Mouse (Mus musculus) retina, postnatal 1 day (tissue): ENCODE data around the gene Pcmt1.
"Not testable (repeated sequence)": the region's sequence is repeated elsewhere in the genome, so short reads cannot be mapped to it uniquely, and the experiment has no call there.

Source experiments
- DNase-seq: peaks from one replicate; pipeline ENCODE4 v3.0.0-alpha.2; 2012

Gene Pcmt1

GRCm38 (mm10) chr10:7640366-7640765 is 40.6 kb downstream of the Pcmt1 start:
- no peak for DNase-seq

- no peak for DNase-seq
Observed at GRCm38 (mm10) chr10:7630951-7631720, 49.8 kb downstream of the Pcmt1 start.

- DNase-seq, result no peak
Observed at GRCm38 (mm10) chr10:7630286-7630685, 50.6 kb downstream of the Pcmt1 start.

- no peak for DNase-seq
Observed at GRCm38 (mm10) chr10:7629092-7629491, 51.8 kb downstream of the Pcmt1 start.

- no peak for DNase-seq
Observed at GRCm38 (mm10) chr10:7623861-7624518, 56.9 kb downstream of the Pcmt1 start.

- no peak for DNase-seq
Observed at GRCm38 (mm10) chr10:7622378-7622777, 58.6 kb downstream of the Pcmt1 start.

GRCm38 (mm10) chr10:7620723-7621122 is 60.2 kb downstream of the Pcmt1 start:
- peak; percentile 7 for DNase-seq

- no peak for DNase-seq
Observed at GRCm38 (mm10) chr10:7619821-7620241, 61.1 kb downstream of the Pcmt1 start.

- DNase-seq, result not testable (repeated sequence)
Observed at GRCm38 (mm10) chr10:7617556-7617955, 63.4 kb downstream of the Pcmt1 start.

GRCm38 (mm10) chr10:7617146-7617545 is 63.8 kb downstream of the Pcmt1 start:
- DNase-seq, result not testable (repeated sequence)

- no peak for DNase-seq
Observed at GRCm38 (mm10) chr10:7614834-7615233, 66.1 kb downstream of the Pcmt1 start.

GRCm38 (mm10) chr10:7612210-7612609 is 68.7 kb downstream of the Pcmt1 start:
- not testable (repeated sequence) for DNase-seq

GRCm38 (mm10) chr10:7611647-7612046 is 69.3 kb downstream of the Pcmt1 start:
- no peak for DNase-seq

- DNase-seq, result no peak
Observed at GRCm38 (mm10) chr10:7608611-7609010, 72.3 kb downstream of the Pcmt1 start.

GRCm38 (mm10) chr10:7606437-7606836 is 74.5 kb downstream of the Pcmt1 start:
- DNase-seq, result no peak

GRCm38 (mm10) chr10:7605168-7605567 is 75.8 kb downstream of the Pcmt1 start:
- DNase-seq, result no peak

- DNase-seq, result peak; percentile 73
Observed at GRCm38 (mm10) chr10:7600647-7601046, 80.3 kb downstream of the Pcmt1 start.

GRCm38 (mm10) chr10:7598177-7598576 is 82.8 kb downstream of the Pcmt1 start:
- no peak for DNase-seq

GRCm38 (mm10) chr10:7596251-7596650 is 84.7 kb downstream of the Pcmt1 start:
- no peak for DNase-seq

GRCm38 (mm10) chr10:7594797-7595196 is 86.1 kb downstream of the Pcmt1 start:
- no peak for DNase-seq

- no peak for DNase-seq
Observed at GRCm38 (mm10) chr10:7590792-7591191, 90.1 kb downstream of the Pcmt1 start.

GRCm38 (mm10) chr10:7590234-7590689 is 90.7 kb downstream of the Pcmt1 start:
- no peak for DNase-seq

GRCm38 (mm10) chr10:7589592-7590233 is 91.2 kb downstream of the Pcmt1 start, which contains the start of gene Lrp11:
Lrp11 (plus strand) TSS chr10:7589800.
- peak; percentile 92 for DNase-seq

- DNase-seq, result no peak
Observed at GRCm38 (mm10) chr10:7586771-7587170, 94.2 kb downstream of the Pcmt1 start.
